ENCODE assay signal across 22 mouse cellular contexts in genomic region chr1:188221226-188221792, GRCm38 (mm10). TPM values are rescaled to one million over a fixed set of nuclear protein-coding genes. Genes with fewer than 3 reads are reported as not detected.
DNase-seq lines count a peak whose midpoint lies in the region; ATAC-seq and TF ChIP-seq lines count a peak whose summit lies in the region.
"Had no signal": no experiment of that assay in that cellular context is flagged by ENCODE, and none has a peak within 500 bp of the region (broad histone marks: within the 10 kb centered on the region; RNA-seq: fewer than 3 reads in every experiment).

No protein-coding gene starts in this region.

- no peaks in the 10 kb centered on the region for H3K4me1 ChIP-seq in lung, postnatal 0 days (ENCODE audit: insufficient read depth, low read depth, low read length)
- H3K4me1 ChIP-seq in heart, embryonic 12.5 days (replicated peaks) = no peaks in the 10 kb centered on the region
- H3K4me1 ChIP-seq: midbrain, embryonic 13.5 days had no signal

- no peak for ATAC-seq in lung, postnatal 0 days
- no peak for ATAC-seq in heart, embryonic 12.5 days (ENCODE audit: insufficient number of reproducible peaks, low FRiP score)
- ATAC-seq: forebrain, embryonic 14.5 days; inflammation-experienced regulatory T-cells, adult 6 months; midbrain, embryonic 13.5 days had no signal

- H3K36me3 ChIP-seq in lung, postnatal 0 days (ENCODE audit: insufficient read depth, low read length) = no peaks in the 10 kb centered on the region
- H3K36me3 ChIP-seq in heart, embryonic 12.5 days = no peaks in the 10 kb centered on the region
- H3K36me3 ChIP-seq: midbrain, embryonic 13.5 days had no signal

- no peak overlapping the region for H3K27ac ChIP-seq in lung, postnatal 0 days (ENCODE audit: low read length)
- no peak overlapping the region for H3K27ac ChIP-seq in heart, embryonic 12.5 days (ENCODE audit: poor library complexity, severe bottlenecking)
- H3K27ac ChIP-seq: macrophage; midbrain, embryonic 13.5 days had no signal

- no peaks in the 10 kb centered on the region for H3K9me3 ChIP-seq in lung, postnatal 0 days (ENCODE audit: low read length)
- H3K9me3 ChIP-seq in heart, embryonic 12.5 days (replicated peaks) = no peaks in the 10 kb centered on the region
- H3K9me3 ChIP-seq: midbrain, embryonic 13.5 days had no signal

- no peak overlapping the region for H3K4me2 ChIP-seq in lung, postnatal 0 days (replicated peaks; ENCODE audit: low read depth, low read length)
- H3K4me2 ChIP-seq in heart, embryonic 12.5 days = no peak overlapping the region
- H3K4me2 ChIP-seq: liver, embryonic 11.5 days; midbrain, embryonic 13.5 days had no signal

- no peak overlapping the region for H3K4me3 ChIP-seq in lung, postnatal 0 days (ENCODE audit: low read depth, low read length)
- no peak overlapping the region for H3K4me3 ChIP-seq in heart, embryonic 12.5 days
- H3K4me3 ChIP-seq: midbrain, embryonic 13.5 days had no signal

- DNase-seq in frontal cortex, postnatal 36 days (ENCODE audit: low spot score in 2 of 2) = peak; percentile 13 to 37
- no peak for DNase-seq in frontal cortex, postnatal 10 days (ENCODE audit: low spot score in 2 of 2)
- peak; percentile 28 for DNase-seq in lung, postnatal 0 days (ENCODE audit: low spot score)
- no peak for DNase-seq in lung, postnatal 25 days (ENCODE audit: low spot score)
- peak; percentile 80 for DNase-seq in brain, adult 2 months (ENCODE audit: low read depth, low spot score)
- peak; percentile 78 for DNase-seq in telencephalon, adult 2 months (ENCODE audit: low read depth, low spot score)
- no peak for DNase-seq in T-cell, adult 2 months (ENCODE audit: low spot score)
- DNase-seq: B cell, adult 2 months; cerebellum, postnatal 10 days; gastrocnemius, postnatal 10 days; kidney, adult 8-10 months; kidney, postnatal 36 days; lung, adult 2 months; right cerebral cortex, postnatal 14 days; thymus, postnatal 4 days had no signal

- TF ChIP-seq EP300 in lung, postnatal 0 days (IDR thresholded peaks at IDR 0.05) = no peak

- H3K9ac ChIP-seq in lung, postnatal 0 days (replicated peaks; ENCODE audit: low read depth) = no peak overlapping the region
- H3K9ac ChIP-seq in heart, embryonic 12.5 days = no peak overlapping the region
- H3K9ac ChIP-seq: midbrain, embryonic 13.5 days had no signal

- H3K27me3 ChIP-seq in lung, postnatal 0 days (replicated peaks; ENCODE audit: insufficient read depth, low read length) = no peaks in the 10 kb centered on the region
- no peaks in the 10 kb centered on the region for H3K27me3 ChIP-seq in heart, embryonic 12.5 days (replicated peaks)
- H3K27me3 ChIP-seq: midbrain, embryonic 13.5 days had no signal

- 73% methylated on average over 4 of the region's 4 CpGs for WGBS in lung, postnatal 0 days
- WGBS in heart, embryonic 12.5 days = 85% methylated on average over 4 of the region's 4 CpGs

- TF ChIP-seq CTCF in lung, postnatal 0 days (IDR thresholded peaks at IDR 0.05) = no peak

RNA-seq across cellular contexts. Expression of gene Ush2a, which starts 40.5 kb away (rescaled TPM):
- 0.06 and 0.14 TPM in 2 replicates for polyA plus RNA-seq in lung, postnatal 0 days (2015; fragmentation: Nextera tagmentation; extraction: Ambion mirVana)
- 0.08 TPM in 1 of 2 replicates, not detected in the other for polyA plus RNA-seq in heart, embryonic 12.5 days (2016; fragmentation: Nextera tagmentation; extraction: Ambion mirVana)
- polyA plus RNA-seq: heart, postnatal 0 days; lung, adult 2 months; macrophage had no signal

Comparison
In these comparisons a context has a peak if more than half of its experiments do, and no peak if none do; other contexts are left out.
1. DNase-seq: peak in frontal cortex, postnatal 36 days (2 of 2), lung, postnatal 0 days (single experiment), brain, adult 2 months (single experiment) and telencephalon, adult 2 months (single experiment); none in frontal cortex, postnatal 10 days (0 of 2), lung, postnatal 25 days (single experiment) and T-cell, adult 2 months (single experiment).